Mouse (Mus musculus) cerebellum, adult 8-10 months (tissue): ENCODE results near the gene Mcm3.

ENCODE experiments used
- DNase-seq: peaks from one replicate; pipeline ENCODE4 v3.0.0; 2022

Gene Mcm3

GRCm38 (mm10) chr1:20819771-20820605 is at the start of gene Mcm3:
Gene Mcm3 (minus strand): TSS chr1:20820312.
- DNase-seq, result peak; percentile 86

GRCm38 (mm10) chr1:20868036-20868435 is 47.9 kb upstream of the Mcm3 start:
- DNase-seq, result no peak

GRCm38 (mm10) chr1:20867241-20867902 is 47.3 kb upstream of the Mcm3 start:
- no peak for DNase-seq

GRCm38 (mm10) chr1:20863452-20864172 is 43.5 kb upstream of the Mcm3 start:
- no peak for DNase-seq

- no peak for DNase-seq
Measured at GRCm38 (mm10) chr1:20861865-20862264, 41.8 kb upstream of the Mcm3 start.

- no peak for DNase-seq
Measured at GRCm38 (mm10) chr1:20860775-20861174, 40.7 kb upstream of the Mcm3 start.

- no peak for DNase-seq
Measured at GRCm38 (mm10) chr1:20856924-20857902, 37.1 kb upstream of the Mcm3 start.

- DNase-seq, result peak; percentile 67
Measured at GRCm38 (mm10) chr1:20839911-20840310, 19.8 kb upstream of the Mcm3 start.

GRCm38 (mm10) chr1:20836551-20837125 is 16.5 kb upstream of the Mcm3 start:
- DNase-seq, result no peak

- no peak for DNase-seq
Measured at GRCm38 (mm10) chr1:20833141-20833511, 13.0 kb upstream of the Mcm3 start.

- no peak for DNase-seq
Measured at GRCm38 (mm10) chr1:20832473-20833140, 12.5 kb upstream of the Mcm3 start.

- no peak for DNase-seq
Measured at GRCm38 (mm10) chr1:20830546-20830945, 10.4 kb upstream of the Mcm3 start.

GRCm38 (mm10) chr1:20828061-20828460 is 7.9 kb upstream of the Mcm3 start:
- DNase-seq, result no peak

- no peak for DNase-seq
Measured at GRCm38 (mm10) chr1:20825036-20825435, 4.9 kb upstream of the Mcm3 start.

GRCm38 (mm10) chr1:20823906-20824305 is 3.8 kb upstream of the Mcm3 start:
- DNase-seq, result no peak

GRCm38 (mm10) chr1:20823471-20823870 is 3.4 kb upstream of the Mcm3 start:
- no peak for DNase-seq

- no peak for DNase-seq
Measured at GRCm38 (mm10) chr1:20820959-20821358, 847 bp upstream of the Mcm3 start.

GRCm38 (mm10) chr1:20817596-20817995 is 2.5 kb downstream of the Mcm3 start:
- no peak for DNase-seq

GRCm38 (mm10) chr1:20817172-20817571 is 2.9 kb downstream of the Mcm3 start:
- DNase-seq, result no peak

- no peak for DNase-seq
Measured at GRCm38 (mm10) chr1:20814521-20814920, 5.6 kb downstream of the Mcm3 start.

- no peak for DNase-seq
Measured at GRCm38 (mm10) chr1:20804526-20804925, 15.6 kb downstream of the Mcm3 start.
